Mouse (Mus musculus) spleen, adult 2 months (tissue): ENCODE data around the gene Auts2.

ENCODE experiments used
- CTCF ChIP-seq: fragments of 200-500 bp; IDR thresholded peaks from 2 replicates; pipeline ENCODE4 v1.5.1; 2011; ENCODE audit warnings: mild to moderate bottlenecking, inconsistent platforms; ENCODE audit not compliant: insufficient read depth, insufficient read length, insufficient replicate concordance; ENCODE audit errors: extremely low read depth
- POLR2A ChIP-seq: fragments of 200-500 bp; IDR thresholded peaks from 2 replicates; pipeline ENCODE4 v1.6.1; 2011; ENCODE audit warnings: low read depth, low read length, inconsistent platforms

DNA sequence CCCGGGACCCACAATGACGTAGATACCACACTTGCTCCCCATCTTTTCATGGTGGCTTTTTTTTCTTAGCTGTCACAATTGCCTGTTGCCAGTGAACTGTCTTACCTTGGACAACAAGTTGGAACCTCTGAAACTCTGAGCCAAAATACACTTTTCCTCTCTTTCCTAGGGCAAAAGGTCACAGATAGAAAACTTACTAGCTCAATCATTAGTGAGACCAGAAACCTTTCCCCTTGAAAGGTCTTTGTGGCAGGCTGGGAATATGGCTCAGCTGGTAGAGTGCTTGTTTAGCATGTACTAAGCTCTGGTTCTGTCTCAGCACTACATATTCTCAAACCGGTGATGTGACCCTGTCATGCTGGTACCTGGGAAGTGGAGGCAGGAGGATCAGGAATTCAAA is 93.1 kb downstream of the Auts2 start:
- TF ChIP-seq CTCF (no peak), POLR2A (no peak)
